Mouse (Mus musculus) brain, embryonic 18.5 days (tissue): ENCODE measurements around the gene Mettl16.

Experiments used
- DNase-seq: peaks from one replicate; pipeline ENCODE4 v3.0.0-alpha.2; 2012; ENCODE audit warnings: low read depth, low spot score

The Mettl16 gene

DNA sequence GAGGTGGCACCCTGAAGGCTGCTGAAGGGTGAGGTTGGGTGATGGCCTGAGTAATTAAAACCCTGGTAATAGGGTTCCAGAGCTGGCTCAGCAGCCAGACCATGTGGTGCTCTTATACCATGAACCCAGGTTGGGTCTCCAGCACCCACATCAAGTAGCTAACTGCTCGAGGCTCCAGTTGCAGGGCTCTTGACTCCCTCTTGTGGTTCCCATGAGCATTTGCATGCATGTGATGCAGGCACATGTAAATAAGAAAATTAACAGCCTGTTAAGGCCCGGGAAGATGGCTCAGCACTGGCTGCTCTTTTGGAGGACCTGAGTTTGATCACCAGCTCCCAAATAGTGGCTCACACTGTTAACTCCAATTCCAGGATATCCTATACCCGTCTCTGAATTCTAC is 75.2 kb downstream of the Mettl16 start:
- no peak for DNase-seq

DNA sequence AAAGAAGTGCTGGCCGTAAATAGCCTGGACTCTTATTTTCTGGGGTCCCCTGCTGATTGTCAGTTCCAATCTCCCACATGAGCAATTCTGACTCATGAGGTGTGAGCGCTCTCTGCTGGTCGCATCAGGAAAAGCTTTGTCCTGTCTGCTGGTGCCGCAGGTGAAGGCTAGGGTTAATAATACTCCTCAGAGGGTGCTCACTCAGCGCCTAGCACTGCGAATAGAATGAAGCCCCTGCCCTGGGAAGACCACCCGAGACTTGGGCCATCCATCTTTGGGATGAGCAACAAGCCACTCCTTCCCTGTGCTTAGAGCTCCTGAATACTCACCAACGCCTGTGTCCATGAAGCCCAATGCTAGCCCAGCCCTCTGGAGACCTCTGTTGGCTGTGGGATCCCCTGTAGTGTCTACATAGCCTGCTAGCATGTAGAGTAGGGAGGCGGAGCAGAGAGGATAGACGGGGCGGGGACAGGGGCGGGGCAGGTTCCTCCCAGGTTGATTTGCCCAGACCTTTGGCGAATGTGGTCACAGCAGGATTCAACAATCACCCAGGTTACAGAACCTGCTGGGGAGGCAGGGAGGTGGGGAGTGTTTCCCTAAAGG is 77.4 kb downstream of the Mettl16 start:
- DNase-seq: no peak

- no peak for DNase-seq
These were observed 80.5 kb downstream of the Mettl16 start for GRCm38 (mm10) chr11:74850998-74851661.

DNA sequence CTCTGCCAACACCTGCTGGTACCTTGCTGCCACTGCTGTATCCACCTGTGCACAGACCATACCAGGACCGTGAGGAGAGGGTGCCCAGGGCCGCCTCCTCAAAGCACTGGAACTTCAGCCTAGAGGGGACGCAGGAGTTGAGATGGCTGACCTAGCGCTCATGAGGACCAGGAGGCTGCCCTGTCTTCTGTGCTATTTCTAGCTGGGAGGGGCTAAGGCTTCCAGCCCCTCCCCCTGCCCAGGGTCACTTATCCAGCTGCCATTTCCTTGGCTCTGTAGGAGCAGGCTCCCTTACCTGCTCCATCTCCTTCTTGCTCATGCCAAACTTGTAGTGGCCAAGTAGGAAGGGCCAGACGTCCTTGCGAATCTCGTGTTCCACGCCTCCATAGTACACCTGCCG is 87.1 kb downstream of the Mettl16 start:
- no peak for DNase-seq

- DNase-seq: no peak
These were observed 91.5 kb downstream of the Mettl16 start for GRCm38 (mm10) chr11:74862129-74862528.

DNA sequence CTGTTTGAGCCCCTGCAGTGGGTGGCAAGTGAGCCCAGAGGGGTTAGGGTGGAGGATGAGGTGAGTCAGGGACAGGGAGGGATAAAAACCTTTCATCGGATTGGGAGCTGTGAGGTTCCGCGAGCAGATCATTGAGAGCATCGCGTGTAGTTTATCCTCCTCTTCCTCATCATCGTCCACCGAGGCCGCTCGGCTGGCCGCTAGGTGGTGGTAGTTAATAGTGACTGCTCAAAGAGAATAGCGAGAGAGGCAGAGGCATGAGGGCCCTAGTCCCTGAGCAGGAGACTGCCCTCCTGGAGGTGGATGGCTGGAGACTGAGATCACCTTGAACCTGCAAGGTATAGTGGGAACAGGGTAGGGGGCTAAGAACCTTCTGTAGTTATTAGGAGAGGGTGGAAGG is 92.8 kb downstream of the Mettl16 start:
- DNase-seq: no peak

- DNase-seq: no peak
These were observed 93.8 kb downstream of the Mettl16 start for GRCm38 (mm10) chr11:74864421-74864820.

DNA sequence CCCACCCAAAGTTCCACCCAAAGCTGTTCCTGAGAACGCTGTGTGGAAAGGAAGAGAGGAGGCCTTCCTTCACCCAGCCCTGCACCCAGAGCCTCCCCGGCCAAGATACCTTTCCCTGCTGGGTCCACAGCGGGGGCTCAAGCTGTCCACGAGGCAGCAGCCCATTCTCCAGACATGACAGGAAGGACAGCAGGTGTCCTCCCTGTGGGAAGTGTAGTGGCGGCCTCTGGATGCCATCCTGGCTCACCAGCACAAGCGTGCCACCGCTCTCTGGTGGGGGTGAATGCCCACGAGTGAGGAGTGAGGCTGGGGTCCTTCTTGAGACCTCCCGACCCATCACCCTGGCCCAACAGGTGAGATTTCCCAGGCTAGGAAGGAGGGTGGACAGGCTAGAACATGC is 94.6 kb downstream of the Mettl16 start:
- no peak for DNase-seq

DNA sequence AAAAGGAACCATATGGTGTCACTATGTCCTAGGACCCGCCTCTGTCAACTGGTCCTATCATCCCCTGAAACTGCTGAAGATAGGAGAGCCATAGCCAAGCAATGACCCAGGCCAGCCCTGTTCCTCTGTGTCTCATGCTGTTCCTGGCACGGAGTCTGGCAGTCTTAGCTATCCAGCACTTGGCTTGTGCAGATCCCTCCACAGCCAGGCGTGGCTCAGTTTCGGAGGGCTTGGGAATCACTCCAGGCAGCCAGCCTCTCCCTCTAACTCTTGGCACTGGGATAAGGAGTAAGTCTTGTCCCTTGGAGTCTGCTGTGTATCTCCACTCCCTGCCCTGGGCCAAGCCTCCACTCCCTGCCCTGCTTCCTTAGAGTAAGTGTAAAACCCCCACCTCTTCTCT is 96.0 kb downstream of the Mettl16 start:
- no peak for DNase-seq

GRCm38 (mm10) chr11:74867181-74867580 is 96.6 kb downstream of the Mettl16 start:
- no peak for DNase-seq

GRCm38 (mm10) chr11:74868046-74868760 is 97.6 kb downstream of the Mettl16 start:
- no peak for DNase-seq

DNA sequence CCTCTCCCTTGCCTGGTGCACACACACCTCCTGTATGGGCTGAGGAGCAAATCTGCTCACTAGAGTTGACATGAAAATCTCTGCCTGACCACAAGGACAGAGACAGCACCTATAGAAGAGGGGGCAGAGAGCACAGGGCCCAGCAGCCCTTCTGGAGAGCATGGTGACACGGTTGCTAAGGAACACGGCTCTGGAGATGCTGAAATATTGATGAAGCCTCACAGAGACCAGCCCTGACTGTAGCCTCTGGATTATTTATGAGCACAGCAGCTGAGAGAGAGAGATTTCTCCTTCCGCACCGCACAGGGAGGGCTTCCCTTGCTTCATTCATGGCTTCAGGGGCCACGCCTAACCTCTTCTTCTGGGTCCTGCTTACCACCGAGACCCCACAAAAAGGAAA is 99.0 kb downstream of the Mettl16 start:
- DNase-seq: no peak

DNA sequence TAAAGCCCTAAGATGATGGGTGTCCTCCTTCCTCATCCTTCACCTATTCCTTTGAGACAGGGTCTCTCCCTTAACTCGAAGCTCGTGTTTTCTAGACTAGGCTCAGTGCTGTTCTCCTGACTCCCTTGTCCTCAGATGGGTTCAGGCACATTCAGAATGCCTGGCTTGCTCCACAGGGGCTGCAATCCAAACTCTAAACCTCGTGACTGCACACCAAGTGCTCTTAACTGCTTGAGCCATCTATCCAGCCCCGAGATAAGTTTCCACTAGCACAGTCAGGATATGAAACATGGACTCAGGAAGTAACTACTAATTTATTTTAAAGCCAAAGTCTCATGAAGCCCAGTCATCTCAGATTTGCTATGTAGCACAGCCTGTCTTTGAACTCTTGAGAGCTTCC is 99.9 kb downstream of the Mettl16 start:
- no peak for DNase-seq

GRCm38 (mm10) chr11:74870991-74871622 is 100.5 kb downstream of the Mettl16 start:
- DNase-seq: no peak

GRCm38 (mm10) chr11:74874630-74875029 is 104.0 kb downstream of the Mettl16 start:
- no peak for DNase-seq

- DNase-seq: no peak
These were observed 106.2 kb downstream of the Mettl16 start for GRCm38 (mm10) chr11:74876801-74877200.
